Mouse (Mus musculus) heart, postnatal 0 days (tissue): ENCODE results near the gene Fscn3.

Experiments used
- CTCF ChIP-seq: IDR thresholded peaks from 2 replicates; pipeline ENCODE4 v1.5.1; 2016; ENCODE audit warnings: antibody characterized with exemption, control low read depth, low read depth
- EP300 ChIP-seq: IDR thresholded peaks from 2 replicates; pipeline ENCODE4 v1.6.1; 2016; ENCODE audit warnings: antibody characterized with exemption, low read depth

DNA sequence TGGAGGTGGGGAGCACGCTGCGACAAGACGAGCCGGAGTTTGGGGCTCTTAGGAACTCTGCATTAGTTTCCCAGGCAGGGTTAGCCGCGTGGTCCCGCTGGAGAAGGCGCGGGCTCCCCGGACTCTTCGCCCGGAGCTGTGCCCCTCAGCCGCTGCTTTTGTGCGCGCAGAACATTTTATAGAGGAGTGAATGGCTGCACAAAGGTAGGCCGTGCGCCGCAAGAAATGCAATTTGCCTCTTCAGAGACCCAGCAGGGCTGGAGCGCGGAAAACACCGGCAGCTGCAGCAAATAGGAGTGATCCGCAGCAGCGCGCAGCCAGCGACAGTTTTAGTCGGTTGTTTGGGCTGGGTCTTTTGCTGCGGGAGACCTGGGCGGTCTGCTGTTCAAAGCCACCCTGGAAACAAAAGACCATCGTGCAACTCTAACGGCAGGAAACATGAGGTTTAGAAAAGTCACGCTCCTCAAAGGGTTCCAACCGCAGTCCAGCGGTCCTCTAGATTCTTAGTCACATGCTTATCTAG, 29.8 kb upstream of the Fscn3 start, which contains the start of gene Zfp800:
- TF ChIP-seq CTCF (no peak), EP300 (no peak)
